In the genomic region with DNA sequence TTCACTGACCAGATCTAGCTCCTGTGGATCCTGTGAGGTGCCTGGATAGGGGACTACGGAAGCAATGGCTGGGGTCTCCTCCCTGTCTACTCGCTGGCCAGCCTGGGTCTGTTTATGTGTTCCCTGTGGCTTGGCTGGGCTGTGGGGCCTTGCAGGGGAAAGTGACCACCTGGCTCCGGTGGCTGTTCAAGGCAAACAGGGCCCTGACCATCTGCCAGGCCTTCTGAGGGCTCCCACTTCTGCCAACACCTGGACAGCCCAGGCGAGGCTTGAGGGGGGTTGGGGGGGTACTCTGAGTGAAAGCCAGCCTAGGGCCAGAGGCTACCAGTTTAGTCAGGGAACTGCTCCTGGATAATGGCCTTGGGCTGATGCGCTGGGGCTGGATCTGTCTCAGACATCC, we compare ENCODE assay signal across 23 mouse cellular contexts. TPM values are rescaled to one million over a fixed set of nuclear protein-coding genes. Genes with fewer than 3 reads are reported as not detected.
DNase-seq lines count a peak whose midpoint lies in the region; ATAC-seq and TF ChIP-seq lines count a peak whose summit lies in the region.
"Had no signal": no experiment of that assay in that cellular context is flagged by ENCODE, and none has a peak within 500 bp of the region (broad histone marks: within the 10 kb centered on the region; RNA-seq: fewer than 3 reads in every experiment).

No protein-coding gene starts in this region.

- TF ChIP-seq POLR2A in limb, embryonic 14.5 days (IDR thresholded peaks at IDR 0.05; ENCODE audit: borderline replicate concordance, extremely low read depth, insufficient read depth, insufficient read length): no peak

- peaks cover 10% of the 10 kb centered on the region for H3K4me1 ChIP-seq in forebrain, embryonic 10.5 days
- H3K4me1 ChIP-seq in forebrain, embryonic 13.5 days: no peaks in the 10 kb centered on the region
- peaks cover 4% of the 10 kb centered on the region; the same call in 1 of the 2 replicates for H3K4me1 ChIP-seq in intestine, embryonic 14.5 days (replicated peaks; ENCODE audit: control insufficient read depth, insufficient read depth, low read length)
- 0 out of 2 replicates have a peak, but pooled peaks cover 5% of the 10 kb centered on the region for H3K4me1 ChIP-seq in intestine, embryonic 16.5 days (ENCODE audit: control insufficient read depth, insufficient read depth, low read length)
- H3K4me1 ChIP-seq in lung, embryonic 15.5 days: peaks cover 4% of the 10 kb centered on the region; the same call in 1 of the 2 replicates
- H3K4me1 ChIP-seq in limb, embryonic 14.5 days (ENCODE audit: control insufficient read depth, insufficient read depth, low read length): peaks cover 2% of the 10 kb centered on the region
- H3K4me1 ChIP-seq: hindbrain, embryonic 15.5 days had no signal

- H3K27ac ChIP-seq in forebrain, embryonic 10.5 days: peak overlapping the region; percentile 36; the same call in 1 of the 2 replicates
- H3K27ac ChIP-seq in forebrain, embryonic 13.5 days: no peak overlapping the region
- no peak overlapping the region for H3K27ac ChIP-seq in intestine, embryonic 14.5 days (ENCODE audit: low read depth)
- no peak overlapping the region for H3K27ac ChIP-seq in intestine, embryonic 16.5 days (ENCODE audit: low read length)
- H3K27ac ChIP-seq in lung, embryonic 15.5 days: peak overlapping the region; percentile 7; the same call in 1 of the 2 replicates
- 0 out of 2 replicates have a peak overlapping the region, but pooled peaks have one; percentile 20 for H3K27ac ChIP-seq in limb, embryonic 14.5 days (replicated peaks; ENCODE audit: low read depth, low read length)
- H3K27ac ChIP-seq: forebrain, embryonic 12.5 days; hindbrain, embryonic 15.5 days; intestine, embryonic 15.5 days; neural tube, embryonic 12.5 days had no signal

- H3K36me3 ChIP-seq in forebrain, embryonic 10.5 days (replicated peaks): peaks cover 30% of the 10 kb centered on the region
- H3K36me3 ChIP-seq in forebrain, embryonic 13.5 days (ENCODE audit: poor library complexity, severe bottlenecking): peaks cover 17% of the 10 kb centered on the region
- peaks cover 25% of the 10 kb centered on the region for H3K36me3 ChIP-seq in intestine, embryonic 14.5 days (ENCODE audit: control insufficient read depth, insufficient read depth, low read length)
- peaks cover 14% of the 10 kb centered on the region; the same call in 1 of the 2 replicates for H3K36me3 ChIP-seq in intestine, embryonic 16.5 days (ENCODE audit: control insufficient read depth, insufficient read depth, low read length)
- H3K36me3 ChIP-seq in lung, embryonic 15.5 days: peaks cover 26% of the 10 kb centered on the region
- H3K36me3 ChIP-seq in limb, embryonic 14.5 days (ENCODE audit: control insufficient read depth, insufficient read depth, low read length): peaks cover 44% of the 10 kb centered on the region
- H3K36me3 ChIP-seq: intestine, embryonic 15.5 days had no signal

- H3K4me2 ChIP-seq in forebrain, embryonic 13.5 days: no peak overlapping the region
- H3K4me2 ChIP-seq in intestine, embryonic 14.5 days (ENCODE audit: low read length): no peak overlapping the region
- no peak overlapping the region for H3K4me2 ChIP-seq in intestine, embryonic 16.5 days (ENCODE audit: low read depth, low read length)
- H3K4me2 ChIP-seq in lung, embryonic 15.5 days: no peak overlapping the region
- H3K4me2 ChIP-seq in limb, embryonic 14.5 days (replicated peaks; ENCODE audit: low read depth, low read length, severe bottlenecking): no peak overlapping the region
- H3K4me2 ChIP-seq: forebrain, embryonic 12.5 days; hindbrain, embryonic 15.5 days; intestine, embryonic 15.5 days; neural tube, embryonic 12.5 days had no signal

- WGBS in forebrain, embryonic 10.5 days: 80% methylated on average over 5 of the region's 5 CpGs
- 74% methylated on average over 5 of the region's 5 CpGs for WGBS in forebrain, embryonic 13.5 days
- 49% methylated on average over 5 of the region's 5 CpGs for WGBS in intestine, embryonic 14.5 days
- WGBS in intestine, embryonic 16.5 days: 53% methylated on average over 5 of the region's 5 CpGs
- WGBS in lung, embryonic 15.5 days: 47% methylated on average over 5 of the region's 5 CpGs
- WGBS in limb, embryonic 14.5 days: 60% methylated on average over 5 of the region's 5 CpGs

- no peaks in the 10 kb centered on the region for H3K9me3 ChIP-seq in forebrain, embryonic 10.5 days
- H3K9me3 ChIP-seq in forebrain, embryonic 13.5 days (replicated peaks): no peaks in the 10 kb centered on the region
- no peaks in the 10 kb centered on the region for H3K9me3 ChIP-seq in intestine, embryonic 14.5 days (ENCODE audit: control insufficient read depth, low read length)
- no peaks in the 10 kb centered on the region for H3K9me3 ChIP-seq in intestine, embryonic 16.5 days (ENCODE audit: control insufficient read depth, low read length)
- H3K9me3 ChIP-seq in lung, embryonic 15.5 days: no peaks in the 10 kb centered on the region
- H3K9me3 ChIP-seq in limb, embryonic 14.5 days (ENCODE audit: control insufficient read depth, low read length): no peaks in the 10 kb centered on the region
- H3K9me3 ChIP-seq: forebrain, embryonic 12.5 days; hindbrain, embryonic 15.5 days; intestine, embryonic 15.5 days; megakaryocyte, embryonic 14.5 days; neural tube, embryonic 12.5 days had no signal

- no peak for ATAC-seq in forebrain, embryonic 13.5 days
- no peak for ATAC-seq in intestine, embryonic 14.5 days (replicated peaks; ENCODE audit: low FRiP score, low TSS enrichment, low read depth)
- no peak for ATAC-seq in intestine, embryonic 16.5 days
- ATAC-seq in lung, embryonic 15.5 days (ENCODE audit: borderline replicate concordance, extremely low read depth, low FRiP score, low TSS enrichment): peak; percentile 1; the same call in 1 of the 2 replicates
- ATAC-seq in limb, embryonic 14.5 days (ENCODE audit: low FRiP score, low read depth): 0 out of 2 replicates have a peak, but pooled peaks have one; percentile 7
- ATAC-seq: intestine, embryonic 15.5 days; liver, postnatal 0 days had no signal

- H3K4me3 ChIP-seq in forebrain, embryonic 10.5 days: no peak overlapping the region
- no peak overlapping the region for H3K4me3 ChIP-seq in forebrain, embryonic 13.5 days
- H3K4me3 ChIP-seq in intestine, embryonic 14.5 days (ENCODE audit: low read depth, low read length): no peak overlapping the region
- H3K4me3 ChIP-seq in intestine, embryonic 16.5 days (ENCODE audit: low read length): no peak overlapping the region
- H3K4me3 ChIP-seq in lung, embryonic 15.5 days: no peak overlapping the region
- no peak overlapping the region for H3K4me3 ChIP-seq in limb, embryonic 14.5 days (replicated peaks; ENCODE audit: low read length)
- H3K4me3 ChIP-seq: forebrain, embryonic 12.5 days; hindbrain, embryonic 15.5 days; intestine, embryonic 15.5 days; megakaryocyte, embryonic 14.5 days; neural tube, embryonic 12.5 days had no signal

- H3K27me3 ChIP-seq in forebrain, embryonic 10.5 days (ENCODE audit: poor library complexity, severe bottlenecking): peaks cover 5% of the 10 kb centered on the region
- H3K27me3 ChIP-seq in forebrain, embryonic 13.5 days: peaks cover 3% of the 10 kb centered on the region; the same call in 1 of the 2 replicates
- H3K27me3 ChIP-seq in intestine, embryonic 14.5 days (replicated peaks; ENCODE audit: control insufficient read depth, insufficient read depth, low read length): no peaks in the 10 kb centered on the region
- no peaks in the 10 kb centered on the region for H3K27me3 ChIP-seq in intestine, embryonic 16.5 days (replicated peaks; ENCODE audit: control insufficient read depth, insufficient read depth, low read length)
- no peaks in the 10 kb centered on the region for H3K27me3 ChIP-seq in lung, embryonic 15.5 days
- H3K27me3 ChIP-seq in limb, embryonic 14.5 days (ENCODE audit: control insufficient read depth, insufficient read depth, low read length): no peaks in the 10 kb centered on the region
- H3K27me3 ChIP-seq: hindbrain, embryonic 15.5 days; intestine, embryonic 15.5 days; neural tube, embryonic 12.5 days had no signal

- no peak overlapping the region for H3K9ac ChIP-seq in forebrain, embryonic 13.5 days
- 0 out of 2 replicates have a peak overlapping the region, but pooled peaks have one; percentile 6 for H3K9ac ChIP-seq in intestine, embryonic 14.5 days (ENCODE audit: low read length)
- H3K9ac ChIP-seq in intestine, embryonic 16.5 days (ENCODE audit: low read depth, low read length): no peak overlapping the region
- no peak overlapping the region for H3K9ac ChIP-seq in lung, embryonic 15.5 days
- no peak overlapping the region for H3K9ac ChIP-seq in limb, embryonic 14.5 days (ENCODE audit: low read depth, low read length, severe bottlenecking)
- H3K9ac ChIP-seq: forebrain, embryonic 12.5 days; hindbrain, embryonic 15.5 days; intestine, embryonic 15.5 days; liver, postnatal 0 days; neural tube, embryonic 12.5 days had no signal

- no peak for DNase-seq in forebrain, embryonic 10.5 days (ENCODE audit: extremely low spot score, low spot score)
- DNase-seq in intestine, embryonic 14.5 days (ENCODE audit: low spot score): no peak
- no peak for DNase-seq in lung, adult 18-20 months
- DNase-seq in limb, embryonic 14.5 days (ENCODE audit: low spot score): no peak
- DNase-seq in Muller cell, postnatal 12 days (ENCODE audit: inconsistent ontology term): no peak
- DNase-seq: adrenal gland, postnatal 14 days; cerebellum, adult 8-10 months; gastrocnemius, postnatal 36 days; heart, postnatal 14 days; kidney, postnatal 14 days; liver, postnatal 0 days; lung, postnatal 36 days; midbrain, embryonic 14.5 days; thymus, postnatal 14 days had no signal

RNA-seq across cellular contexts. Expression of a gene that starts 21.7 kb away (rescaled TPM):
- polyA plus RNA-seq in forebrain, embryonic 10.5 days (2016; fragmentation: Nextera tagmentation; extraction: Ambion mirVana): 0.27 and 0.54 TPM in 2 replicates
- 0.40 and 1.8 TPM in 2 replicates for polyA plus RNA-seq in forebrain, embryonic 13.5 days (2015; fragmentation: Nextera tagmentation; extraction: Ambion mirVana)
- 0.23 and 1.6 TPM in 2 replicates for polyA plus RNA-seq in intestine, embryonic 14.5 days (2014; fragmentation: Nextera tagmentation; extraction: Ambion mirVana)
- 0.67 and 0.71 TPM in 2 replicates for polyA plus RNA-seq in intestine, embryonic 16.5 days (2015; fragmentation: Nextera tagmentation; extraction: Ambion mirVana)
- 19.8 and 68.6 TPM in 2 replicates for polyA plus RNA-seq in lung, embryonic 15.5 days (2015; fragmentation: Nextera tagmentation; extraction: Ambion mirVana)
- 18.9 and 26.1 TPM in 2 replicates for polyA plus RNA-seq in limb, embryonic 14.5 days (2012; rRNA removed)
- 16.4 and 28.1 TPM in 2 replicates for polyA plus RNA-seq in limb, embryonic 14.5 days (2014; fragmentation: Nextera tagmentation; extraction: Ambion mirVana)
- polyA plus RNA-seq: liver, adult 2 months had no signal

RNA-seq across cellular contexts. Expression of a gene that starts 27.0 kb away (rescaled TPM):
- polyA plus RNA-seq in forebrain, embryonic 10.5 days (2016; fragmentation: Nextera tagmentation; extraction: Ambion mirVana): 19.2 and 23.0 TPM in 2 replicates
- polyA plus RNA-seq in forebrain, embryonic 13.5 days (2015; fragmentation: Nextera tagmentation; extraction: Ambion mirVana): 5.5 and 5.9 TPM in 2 replicates
- polyA plus RNA-seq in intestine, embryonic 14.5 days (2014; fragmentation: Nextera tagmentation; extraction: Ambion mirVana): 25.7 and 26.7 TPM in 2 replicates
- 15.4 and 16.4 TPM in 2 replicates for polyA plus RNA-seq in intestine, embryonic 16.5 days (2015; fragmentation: Nextera tagmentation; extraction: Ambion mirVana)
- polyA plus RNA-seq in lung, embryonic 15.5 days (2015; fragmentation: Nextera tagmentation; extraction: Ambion mirVana): 78.8 and 79.7 TPM in 2 replicates
- polyA plus RNA-seq in limb, embryonic 14.5 days (2012; rRNA removed): 149 and 203 TPM in 2 replicates
- polyA plus RNA-seq in limb, embryonic 14.5 days (2014; fragmentation: Nextera tagmentation; extraction: Ambion mirVana): 96.9 and 99.1 TPM in 2 replicates

Comparison
In these comparisons a context has a peak if more than half of its experiments do, and no peak if none do; other contexts are left out.
1. H3K27ac ChIP-seq: peak in forebrain, embryonic 10.5 days (single experiment), lung, embryonic 15.5 days (single experiment) and limb, embryonic 14.5 days (single experiment); none in forebrain, embryonic 13.5 days (single experiment), intestine, embryonic 14.5 days (single experiment) and intestine, embryonic 16.5 days (single experiment).
2. ATAC-seq: peak in lung, embryonic 15.5 days (single experiment) and limb, embryonic 14.5 days (single experiment); none in forebrain, embryonic 13.5 days (single experiment), intestine, embryonic 14.5 days (single experiment) and intestine, embryonic 16.5 days (single experiment).